Mouse (Mus musculus): ENCODE data around the gene Capza2. TPM values are rescaled to one million over a fixed set of nuclear protein-coding genes. Genes with fewer than 3 reads are reported as not detected.

Capza2 gene
- polyA plus RNA-seq, 1 experiment, result 18.2 TPM

- DNase-seq, result peak; percentile 64
- 32% methylated on average over 12 of the region's 12 CpGs for WGBS
Measured at GRCm38 (mm10) chr6:17675019-17675756, 39.2 kb downstream of the Capza2 start.

GRCm38 (mm10) chr6:17677008-17677407 is 41.0 kb downstream of the Capza2 start:
- no peak overlapping the region for H3K27ac ChIP-seq (ENCODE audit: control insufficient read depth, insufficient read depth, low read length)
- H3K4me3 ChIP-seq (ENCODE audit: control insufficient read depth, insufficient read depth, low read length), result no peak overlapping the region
- TF ChIP-seq POLR2A (IDR thresholded peaks at IDR 0.05; ENCODE audit: control insufficient read depth, extremely low read depth, insufficient read depth, low read length, poor library complexity), result no peak
- no peaks in the 10 kb centered on the region for H3K27me3 ChIP-seq (ENCODE audit: control insufficient read depth, insufficient read depth, low read length)
- whole genome bisulfite sequencing, result 84% methylated on average over 2 of the region's 2 CpGs
- H3K36me3 ChIP-seq (ENCODE audit: control insufficient read depth, insufficient read depth, low read length), result no peaks in the 10 kb centered on the region
- no peaks in the 10 kb centered on the region for H3K4me1 ChIP-seq (replicated peaks; ENCODE audit: control insufficient read depth, insufficient read depth, low read length)
- DNase-seq, result no peak

More at GRCm38 (mm10) chr6:17675019-17675756, 39.2 kb downstream of the Capza2 start:
- no peak overlapping the region for H3K4me3 ChIP-seq (ENCODE audit: control insufficient read depth, insufficient read depth, low read length)
- H3K27me3 ChIP-seq (ENCODE audit: control insufficient read depth, insufficient read depth, low read length), result no peaks in the 10 kb centered on the region
- TF ChIP-seq CTCF (IDR thresholded peaks at IDR 0.05; ENCODE audit: borderline replicate concordance, control insufficient read depth, extremely low read depth, insufficient read depth, low read length, poor library complexity), result no peak
- TF ChIP-seq POLR2A (IDR thresholded peaks at IDR 0.05; ENCODE audit: control insufficient read depth, extremely low read depth, insufficient read depth, low read length, poor library complexity), result no peak
- H3K36me3 ChIP-seq (ENCODE audit: control insufficient read depth, insufficient read depth, low read length), result no peaks in the 10 kb centered on the region; the same call in 1 of the 2 replicates
- no peaks in the 10 kb centered on the region for H3K4me1 ChIP-seq (replicated peaks; ENCODE audit: control insufficient read depth, insufficient read depth, low read length)
- H3K27ac ChIP-seq (ENCODE audit: control insufficient read depth, insufficient read depth, low read length), result no peak overlapping the region

GRCm38 (mm10) chr6:17680266-17680925 is 44.4 kb downstream of the Capza2 start:
- H3K36me3 ChIP-seq (ENCODE audit: control insufficient read depth, insufficient read depth, low read length), result no peaks in the 10 kb centered on the region
- H3K4me3 ChIP-seq (ENCODE audit: control insufficient read depth, insufficient read depth, low read length), result no peak overlapping the region

DNA sequence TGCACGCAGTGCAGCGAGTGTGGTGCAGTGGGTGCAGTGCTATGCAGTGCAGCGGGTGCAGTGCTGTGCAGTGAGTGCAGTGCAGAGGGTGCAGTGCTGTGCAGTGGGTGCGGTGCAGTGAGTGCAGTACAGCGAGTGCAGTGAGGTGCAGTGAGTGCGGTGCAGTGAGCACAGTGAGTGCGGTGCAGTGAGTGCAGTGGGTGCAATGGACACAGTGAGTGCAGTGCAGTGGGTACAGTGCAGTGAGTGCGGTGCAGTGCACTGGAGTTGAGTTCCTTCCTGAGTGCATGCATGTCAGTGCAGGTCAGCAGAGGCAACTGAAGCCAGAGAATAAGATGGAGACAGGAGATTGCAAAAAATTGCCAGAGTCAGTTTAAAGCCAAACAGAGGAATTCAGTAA is 45.8 kb downstream of the Capza2 start:
- no peak for TF ChIP-seq CTCF (IDR thresholded peaks at IDR 0.05; ENCODE audit: borderline replicate concordance, control insufficient read depth, extremely low read depth, insufficient read depth, low read length, poor library complexity)

More at GRCm38 (mm10) chr6:17680266-17680925, 44.4 kb downstream of the Capza2 start:
- WGBS, result 94% methylated on average over 6 of the region's 6 CpGs
- Histone ChIP-seq H3K4me1 (replicated peaks; ENCODE audit: control insufficient read depth, insufficient read depth, low read length) (no peaks in the 10 kb centered on the region), H3K27me3 (ENCODE audit: control insufficient read depth, insufficient read depth, low read length) (no peaks in the 10 kb centered on the region), H3K27ac (ENCODE audit: control insufficient read depth, insufficient read depth, low read length) (no peak overlapping the region)
- DNase-seq, result no peak
- TF ChIP-seq CTCF (IDR thresholded peaks at IDR 0.05; ENCODE audit: borderline replicate concordance, control insufficient read depth, extremely low read depth, insufficient read depth, low read length, poor library complexity), result no peak
- no peak for TF ChIP-seq POLR2A (IDR thresholded peaks at IDR 0.05; ENCODE audit: control insufficient read depth, extremely low read depth, insufficient read depth, low read length, poor library complexity)

GRCm38 (mm10) chr6:17688676-17689075 is 52.6 kb downstream of the Capza2 start:
- TF ChIP-seq CTCF (IDR thresholded peaks at IDR 0.05; ENCODE audit: borderline replicate concordance, control insufficient read depth, extremely low read depth, insufficient read depth, low read length, poor library complexity), result no peak
- no peak for TF ChIP-seq POLR2A (IDR thresholded peaks at IDR 0.05; ENCODE audit: control insufficient read depth, extremely low read depth, insufficient read depth, low read length, poor library complexity)
- DNase-seq, result no peak
- peaks cover 2% of the 10 kb centered on the region for H3K4me1 ChIP-seq (replicated peaks; ENCODE audit: control insufficient read depth, insufficient read depth, low read length)
- 9% methylated on average over 5 of the region's 5 CpGs for WGBS
- H3K27ac ChIP-seq (ENCODE audit: control insufficient read depth, insufficient read depth, low read length), result no peak overlapping the region
- H3K4me3 ChIP-seq (ENCODE audit: control insufficient read depth, insufficient read depth, low read length), result no peak overlapping the region
- H3K36me3 ChIP-seq (ENCODE audit: control insufficient read depth, insufficient read depth, low read length), result no peaks in the 10 kb centered on the region
- no peaks in the 10 kb centered on the region for H3K27me3 ChIP-seq (ENCODE audit: control insufficient read depth, insufficient read depth, low read length)

More for the DNA sequence above, 45.8 kb downstream of the Capza2 start:
- WGBS, result 96% methylated on average over 8 of the region's 8 CpGs
- no peak overlapping the region for H3K4me3 ChIP-seq (ENCODE audit: control insufficient read depth, insufficient read depth, low read length)
- DNase-seq, result no peak
- H3K4me1 ChIP-seq (replicated peaks; ENCODE audit: control insufficient read depth, insufficient read depth, low read length), result no peaks in the 10 kb centered on the region
- no peak overlapping the region for H3K27ac ChIP-seq (ENCODE audit: control insufficient read depth, insufficient read depth, low read length)
- no peaks in the 10 kb centered on the region for H3K36me3 ChIP-seq (ENCODE audit: control insufficient read depth, insufficient read depth, low read length)
- no peaks in the 10 kb centered on the region for H3K27me3 ChIP-seq (ENCODE audit: control insufficient read depth, insufficient read depth, low read length)

- H3K36me3 ChIP-seq (ENCODE audit: control insufficient read depth, insufficient read depth, low read length), result no peaks in the 10 kb centered on the region
- H3K4me3 ChIP-seq (ENCODE audit: control insufficient read depth, insufficient read depth, low read length), result peak within 1 kb of the TSS; percentile 64
- WGBS, result 94% methylated on average over 7 of the region's 7 CpGs
- TF ChIP-seq POLR2A (IDR thresholded peaks at IDR 0.05; ENCODE audit: control insufficient read depth, extremely low read depth, insufficient read depth, low read length, poor library complexity) (no peak), CTCF (IDR thresholded peaks at IDR 0.05; ENCODE audit: borderline replicate concordance, control insufficient read depth, extremely low read depth, insufficient read depth, low read length, poor library complexity) (no peak)
- H3K27me3 ChIP-seq (ENCODE audit: control insufficient read depth, insufficient read depth, low read length), result no peaks in the 10 kb centered on the region
- no peak for DNase-seq
- peaks cover 3% of the 10 kb centered on the region for H3K4me1 ChIP-seq (replicated peaks; ENCODE audit: control insufficient read depth, insufficient read depth, low read length)
- no peak within 1 kb of the TSS for H3K27ac ChIP-seq (ENCODE audit: control insufficient read depth, insufficient read depth, low read length)
Measured at GRCm38 (mm10) chr6:17692647-17693046, 56.6 kb downstream of the Capza2 start, which contains the start of gene St7. St7 (plus strand) TSS chr6:17692933.
